Mouse (Mus musculus) intestine, embryonic 16.5 days (tissue): ENCODE data around the gene Pdcd4. TPM values are rescaled to one million over a fixed set of nuclear protein-coding genes. Genes with fewer than 3 reads are reported as not detected.

ENCODE experiments used
- ATAC-seq: fragments of 200-750 bp; cut with Nextera tagmentation; 2 replicates; pipeline ENCODE4 v1.8.0; 2017; ENCODE audit warnings: moderate TSS enrichment, moderate library complexity
- H3K27ac ChIP-seq: fragments of 300-500 bp; sonication (generic); 2 replicates; pipeline ENCODE4 v1.5.1; 2014; ENCODE audit warnings: mild to moderate bottlenecking, low read length
- H3K27me3 ChIP-seq: fragments of 300-500 bp; sonication (generic); replicated peaks from 2 replicates; pipeline ENCODE4 v1.6.1; 2014; ENCODE audit warnings: low read length, control low read depth, mixed read lengths; ENCODE audit not compliant: control insufficient read depth, insufficient read depth
- H3K36me3 ChIP-seq: fragments of 300-500 bp; sonication (generic); 2 replicates; pipeline ENCODE4 v1.6.1; 2014; ENCODE audit warnings: low read length, control low read depth; ENCODE audit not compliant: control insufficient read depth, insufficient read depth
- H3K4me1 ChIP-seq: fragments of 300-500 bp; sonication (generic); 2 replicates; pipeline ENCODE4 v1.6.1; 2014; ENCODE audit warnings: low read length, control low read depth, mixed read lengths; ENCODE audit not compliant: control insufficient read depth, insufficient read depth
- H3K4me2 ChIP-seq: fragments of 300-500 bp; sonication (generic); 2 replicates; pipeline ENCODE4 v1.6.1; 2014; ENCODE audit warnings: low read depth, low read length, control low read depth
- H3K4me3 ChIP-seq: fragments of 300-500 bp; sonication (generic); 2 replicates; pipeline ENCODE4 v1.5.1; 2014; ENCODE audit warnings: mild to moderate bottlenecking, low read length
- H3K9ac ChIP-seq: fragments of 300-500 bp; sonication (generic); 2 replicates; pipeline ENCODE4 v1.6.1; 2014; ENCODE audit warnings: low read depth, low read length
- H3K9me3 ChIP-seq: fragments of 300-500 bp; sonication (generic); 2 replicates; pipeline ENCODE4 v1.6.1; 2016; ENCODE audit warnings: low read length, control low read depth; ENCODE audit not compliant: control insufficient read depth
- WGBS: fragments of 180-500 bp; shearing (Covaris S2); extraction: QIAGEN DNeasy Blood & Tissue Kit; methylation state at CpG from one replicate; pipeline ENCODE4 v1.1.7; 2014; 5-methylcytosine and 5-hydroxymethylcytosine counted together
- polyA plus RNA-seq: library from polyadenylated mRNA; unstranded; fragments of >200 nt; fragmentation: Nextera tagmentation; extraction: Ambion mirVana; gene quantifications from 2 replicates; pipeline ENCODE4 v1.2.1, GENCODE M21; 2015

The Pdcd4 gene
- polyA plus RNA-seq, 1 experiment from 2014 or later = 65.7 TPM

DNA sequence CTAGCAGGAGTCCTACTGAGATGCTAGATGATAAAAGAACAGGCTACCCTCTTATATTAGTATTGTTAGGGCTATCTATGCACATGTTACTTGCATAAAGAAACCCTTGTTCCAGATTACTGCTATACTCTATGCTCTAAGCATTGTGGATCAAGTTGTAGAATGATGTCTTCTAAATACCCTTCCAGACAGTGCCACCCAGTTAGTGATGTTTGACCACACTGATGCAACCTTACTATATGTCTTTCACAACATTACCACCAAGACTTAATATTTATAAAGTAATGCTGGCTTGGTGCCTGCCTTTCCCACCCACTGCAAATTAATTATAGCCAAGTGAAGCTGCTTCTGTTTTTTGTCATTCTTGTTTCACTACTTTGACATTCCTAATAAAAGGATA lies 41.0 kb downstream of the Pdcd4 start:
- Histone ChIP-seq H3K27ac (no peak overlapping the region), H3K9ac (no peak overlapping the region), H3K4me2 (no peak overlapping the region), H3K36me3 (0 out of 2 replicates have a peak, but pooled peaks cover 2% of the 10 kb centered on the region), H3K9me3 (no peaks in the 10 kb centered on the region), H3K4me3 (no peak overlapping the region), H3K27me3 (no peaks in the 10 kb centered on the region), H3K4me1 (no peaks in the 10 kb centered on the region)
- no peak for ATAC-seq

DNA sequence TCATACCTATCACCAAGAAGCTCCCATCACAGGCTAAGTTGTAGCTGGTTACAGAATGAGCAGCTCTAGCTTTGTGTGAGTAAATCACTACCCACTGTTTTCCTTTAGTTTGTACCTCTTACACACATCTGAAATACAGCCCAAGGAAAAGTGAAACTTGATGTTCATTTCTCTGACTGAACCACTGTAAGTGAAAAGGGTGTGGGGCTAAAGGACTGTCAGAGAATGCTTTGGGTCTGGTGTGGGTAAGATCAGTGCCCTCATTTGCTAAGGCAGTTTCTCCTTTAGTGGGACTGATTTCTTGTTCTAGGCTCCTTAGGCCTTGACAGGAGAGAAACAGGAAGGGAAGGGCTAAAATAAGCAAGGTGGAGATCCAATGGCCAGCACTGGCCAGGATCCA lies 42.0 kb downstream of the Pdcd4 start:
- ATAC-seq = no peak
- Histone ChIP-seq H3K27ac (no peak overlapping the region), H3K9me3 (no peaks in the 10 kb centered on the region), H3K4me3 (no peak overlapping the region), H3K27me3 (no peaks in the 10 kb centered on the region), H3K4me1 (no peaks in the 10 kb centered on the region), H3K4me2 (no peak overlapping the region), H3K9ac (no peak overlapping the region), H3K36me3 (0 out of 2 replicates have a peak, but pooled peaks cover 2% of the 10 kb centered on the region)

DNA sequence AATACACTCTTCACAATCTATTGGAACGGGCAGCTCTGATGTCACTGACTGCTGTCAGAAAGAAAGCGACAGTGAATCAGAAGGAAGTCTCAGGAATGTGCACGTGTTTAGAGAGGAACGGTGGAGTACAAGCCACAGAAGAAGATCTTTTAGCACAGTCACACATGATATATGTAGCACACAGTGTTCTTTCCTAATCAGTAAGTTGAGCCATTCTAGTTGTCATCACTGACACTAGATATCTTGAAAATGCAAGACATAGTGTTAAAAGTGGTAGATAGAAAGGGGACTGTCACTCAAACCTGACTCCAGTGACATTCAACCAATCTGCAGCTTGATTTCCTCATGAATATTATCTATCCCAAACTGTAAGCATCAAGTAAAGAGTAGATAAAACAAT lies 47.4 kb downstream of the Pdcd4 start:
- Histone ChIP-seq H3K27me3 (no peaks in the 10 kb centered on the region), H3K36me3 (no peaks in the 10 kb centered on the region), H3K9me3 (no peaks in the 10 kb centered on the region), H3K4me1 (peaks cover 4% of the 10 kb centered on the region; the same call in 1 of the 2 replicates), H3K27ac (no peak overlapping the region), H3K4me3 (no peak overlapping the region), H3K4me2 (no peak overlapping the region), H3K9ac (no peak overlapping the region)
- no peak for ATAC-seq
- 83% methylated on average over 4 of the region's 4 CpGs for WGBS

DNA sequence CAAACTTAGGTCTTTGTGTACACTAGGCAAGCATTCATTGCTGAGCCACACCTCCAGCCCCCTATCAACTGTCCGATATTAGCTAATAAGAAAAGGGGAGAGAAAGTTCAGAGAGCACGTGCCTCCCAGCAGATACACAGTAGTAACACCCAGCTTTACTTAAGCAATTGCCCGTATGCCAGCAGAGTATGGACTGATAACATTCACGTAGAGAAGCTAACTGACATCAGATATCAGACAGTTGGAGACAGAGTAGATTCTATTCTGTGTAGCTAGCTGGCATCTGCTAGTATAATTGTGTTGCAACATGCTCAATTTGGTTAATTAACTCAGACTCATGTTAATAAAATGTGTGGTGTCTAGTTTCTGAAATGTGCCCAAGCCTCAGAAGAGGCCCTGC lies 49.1 kb downstream of the Pdcd4 start:
- Histone ChIP-seq H3K9me3 (no peaks in the 10 kb centered on the region), H3K27ac (no peak overlapping the region), H3K4me3 (no peak overlapping the region), H3K4me1 (peaks cover 7% of the 10 kb centered on the region; the same call in 1 of the 2 replicates), H3K27me3 (no peaks in the 10 kb centered on the region), H3K36me3 (no peaks in the 10 kb centered on the region), H3K9ac (no peak overlapping the region), H3K4me2 (no peak overlapping the region)
- no peak for ATAC-seq
- WGBS = 61% methylated on average over 4 of the region's 4 CpGs

DNA sequence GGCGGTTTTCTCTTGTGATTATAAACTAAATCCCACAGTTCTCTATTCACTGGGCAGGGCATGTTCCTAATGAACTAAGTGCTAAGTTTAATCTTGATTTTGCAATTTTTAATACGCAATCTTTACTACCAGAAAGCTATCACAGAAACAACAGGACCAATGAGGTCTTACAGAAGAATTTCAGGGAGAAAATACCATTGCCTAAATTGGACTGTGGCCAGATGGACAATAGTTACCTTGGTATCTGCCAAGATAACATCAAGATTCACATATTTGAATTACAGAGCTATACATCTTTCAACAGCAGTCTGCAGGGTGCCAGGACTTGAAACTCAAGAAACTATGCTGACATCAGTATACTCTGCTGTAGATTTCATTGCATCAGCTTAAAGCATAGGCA lies 50.3 kb downstream of the Pdcd4 start:
- no peaks in the 10 kb centered on the region for H3K36me3 ChIP-seq
- no peaks in the 10 kb centered on the region for H3K9me3 ChIP-seq
- H3K27ac ChIP-seq = no peak overlapping the region
- ATAC-seq = no peak
- H3K4me2 ChIP-seq = no peak overlapping the region
- no peak overlapping the region for H3K9ac ChIP-seq
- no peak overlapping the region for H3K4me3 ChIP-seq
- H3K4me1 ChIP-seq = peaks cover 7% of the 10 kb centered on the region; the same call in 1 of the 2 replicates
- H3K27me3 ChIP-seq = no peaks in the 10 kb centered on the region
- 88% methylated on average over 2 of the region's 2 CpGs for WGBS

DNA sequence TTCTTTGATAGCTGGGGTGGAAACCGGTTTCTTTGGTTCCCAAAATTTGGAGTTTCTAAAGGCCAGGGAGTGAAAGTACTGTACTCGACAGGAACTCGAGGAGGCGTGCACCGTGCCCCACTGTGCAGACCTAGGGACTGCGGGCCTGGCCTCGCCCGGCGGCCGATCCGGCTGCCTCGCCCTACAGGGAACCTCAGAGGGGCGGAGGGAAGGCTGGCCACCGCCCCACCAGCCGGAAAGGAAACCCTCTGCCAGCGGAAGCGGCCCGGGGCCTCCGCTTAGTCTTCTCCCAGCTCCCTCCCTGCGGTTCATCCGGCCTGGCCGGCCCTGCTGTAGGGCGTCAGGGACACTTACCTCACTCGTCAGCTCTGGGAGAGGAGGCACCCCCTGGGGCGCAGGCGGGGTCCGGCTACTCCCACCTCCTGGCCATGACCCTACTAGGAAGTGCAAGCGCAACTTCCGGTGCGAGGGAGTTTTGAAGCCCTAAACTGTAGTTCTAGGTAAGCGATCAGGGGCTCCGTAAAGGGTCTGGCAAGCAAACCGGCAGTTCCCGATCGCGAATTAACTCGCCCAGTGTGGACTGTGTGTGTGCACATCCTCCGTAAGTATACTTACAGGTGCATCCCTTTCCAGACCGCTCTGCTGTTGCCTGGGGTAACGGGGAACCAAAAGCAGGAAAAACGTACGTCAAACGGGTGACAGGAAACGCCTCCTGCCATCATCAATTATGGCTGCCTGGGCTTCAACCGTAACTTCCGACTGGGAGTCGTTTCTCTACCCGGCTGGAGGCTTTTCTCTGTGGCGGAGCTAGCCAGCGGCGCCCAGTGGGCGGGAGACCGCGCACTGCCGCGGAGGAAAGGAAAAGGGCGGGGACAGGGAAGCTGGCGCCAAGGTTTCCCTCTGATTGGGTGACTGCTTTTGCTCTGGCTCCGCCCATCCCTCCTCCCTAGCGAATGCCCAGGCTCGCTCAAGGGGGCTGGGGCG lies 52.1 kb downstream of the Pdcd4 start, which contains the start of the genes Shoc2 and Bbip1:
TSS of gene Shoc2 (plus strand) at position 505 of the 984 bp plus-strand sequence.
TSS of gene Bbip1 (minus strand) at position 826 of the 984 bp plus-strand sequence.
- Histone ChIP-seq H3K27me3 (no peaks in the 10 kb centered on the region), H3K27ac (peak within 1 kb of the TSS; percentile 100), H3K4me1 (peaks cover 7% of the 10 kb centered on the region; the same call in 1 of the 2 replicates), H3K4me2 (peak within 1 kb of the TSS; percentile 75), H3K9ac (peak within 1 kb of the TSS; percentile 94), H3K9me3 (no peaks in the 10 kb centered on the region), H3K4me3 (peak within 1 kb of the TSS; percentile 86), H3K36me3 (no peaks in the 10 kb centered on the region)
- under 1% methylated on average over 62 of the region's 62 CpGs for whole genome bisulfite sequencing
- peak; percentile 94 for ATAC-seq

DNA sequence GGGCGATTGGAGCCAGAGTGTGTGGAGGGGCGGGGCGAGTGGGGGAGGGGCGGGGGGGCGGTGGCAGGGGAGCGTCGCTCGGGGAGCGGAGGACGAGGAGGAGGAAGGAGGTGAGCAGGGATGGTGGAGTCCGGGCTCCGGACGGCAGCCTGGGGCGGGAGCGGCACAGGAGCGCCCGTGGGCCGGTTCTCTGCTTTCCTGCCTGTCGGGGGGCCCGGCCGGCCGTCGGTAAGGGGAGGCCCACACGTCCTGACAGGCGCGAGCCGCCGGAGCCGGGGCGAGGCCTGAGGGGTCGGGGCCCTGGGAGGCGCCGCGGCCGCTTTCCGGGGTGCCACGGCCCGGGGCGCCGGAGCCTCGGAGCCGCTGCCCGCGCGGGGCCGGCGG lies 52.7 kb downstream of the Pdcd4 start:
- ATAC-seq = no peak; the same call in 1 of the 2 replicates
- Histone ChIP-seq H3K4me1 (peaks cover 7% of the 10 kb centered on the region; the same call in 1 of the 2 replicates), H3K27me3 (no peaks in the 10 kb centered on the region), H3K36me3 (no peaks in the 10 kb centered on the region), H3K9me3 (no peaks in the 10 kb centered on the region), H3K4me3 (peak overlapping the region; percentile 86), H3K4me2 (peak overlapping the region; percentile 75; the same call in 1 of the 2 replicates), H3K27ac (peak overlapping the region; percentile 96), H3K9ac (peak overlapping the region; percentile 94)
- WGBS = under 1% methylated on average over 37 of the region's 47 CpGs

DNA sequence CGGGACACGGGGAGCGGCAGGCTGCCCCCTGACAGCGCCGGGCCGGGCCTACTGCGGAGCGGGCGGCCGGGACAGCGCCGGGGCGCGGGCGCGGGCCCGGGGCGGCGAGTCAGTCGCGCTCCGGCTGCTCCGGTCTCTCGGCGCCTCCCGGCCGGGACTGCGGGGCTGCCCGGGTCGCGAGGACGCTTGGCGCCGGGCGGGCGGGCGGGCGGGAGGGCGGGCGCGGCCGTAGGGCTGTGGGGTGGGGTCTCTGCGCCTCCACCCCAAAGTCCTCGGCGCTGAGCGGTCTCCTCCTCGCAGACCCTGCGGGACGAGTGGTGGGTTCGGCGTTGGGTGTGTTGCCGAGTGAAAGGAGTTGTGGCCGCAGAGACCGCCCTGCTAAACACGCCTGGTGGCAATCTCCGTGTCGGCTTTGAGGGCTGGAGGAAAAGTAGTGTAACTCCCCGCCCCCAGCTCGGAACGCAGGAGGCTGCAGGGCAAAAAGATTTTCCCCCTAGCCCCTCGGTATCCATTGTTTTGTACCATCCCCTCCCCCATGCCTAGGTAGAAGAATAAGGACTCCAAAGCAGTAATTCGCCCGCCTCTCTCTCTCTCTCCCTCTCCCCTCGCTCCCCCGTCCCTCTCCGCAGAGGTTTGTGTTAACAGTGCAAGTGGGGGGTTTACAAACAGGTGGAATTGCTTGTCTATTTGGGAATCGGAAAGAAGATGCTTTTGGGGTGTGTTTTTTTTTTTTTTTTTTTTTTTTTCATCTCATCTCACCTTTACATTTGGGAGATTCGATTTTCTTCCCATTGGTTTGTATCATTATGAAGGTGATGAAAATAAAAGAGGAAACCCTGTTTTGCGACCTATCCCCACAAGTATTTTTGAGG lies 53.4 kb downstream of the Pdcd4 start:
- peak; percentile 19 for ATAC-seq
- Histone ChIP-seq H3K9me3 (no peaks in the 10 kb centered on the region), H3K4me3 (peak overlapping the region; percentile 86), H3K36me3 (no peaks in the 10 kb centered on the region), H3K27ac (peak overlapping the region; percentile 96), H3K4me1 (peaks cover 7% of the 10 kb centered on the region; the same call in 1 of the 2 replicates), H3K27me3 (no peaks in the 10 kb centered on the region), H3K9ac (peak overlapping the region; percentile 94), H3K4me2 (peak overlapping the region; percentile 75)
- WGBS = under 1% methylated on average over 46 of the region's 69 CpGs

DNA sequence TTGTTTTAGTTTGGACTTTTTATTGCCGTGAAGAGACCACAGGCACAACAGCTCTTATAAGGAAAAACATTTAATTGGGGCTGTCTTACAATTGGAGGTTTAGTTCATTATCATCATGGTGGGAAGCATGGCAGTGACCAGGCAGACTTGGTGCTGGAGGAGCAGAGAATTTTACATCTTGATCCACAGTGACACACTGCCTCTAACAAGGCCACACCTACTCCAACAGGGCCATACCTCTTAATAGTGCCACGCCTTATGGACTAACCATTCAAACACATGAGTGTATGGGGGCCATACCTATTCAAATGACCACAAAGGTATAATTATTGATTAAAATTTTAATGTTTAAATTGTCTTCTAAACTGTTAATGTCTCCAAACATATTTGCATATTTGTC lies 65.5 kb downstream of the Pdcd4 start:
- H3K4me1 ChIP-seq = peaks cover 3% of the 10 kb centered on the region; the same call in 1 of the 2 replicates
- no peaks in the 10 kb centered on the region for H3K36me3 ChIP-seq
- no peaks in the 10 kb centered on the region for H3K9me3 ChIP-seq
- no peak overlapping the region for H3K4me2 ChIP-seq
- H3K27ac ChIP-seq = no peak overlapping the region
- H3K9ac ChIP-seq = no peak overlapping the region
- no peaks in the 10 kb centered on the region for H3K27me3 ChIP-seq
- no peak for ATAC-seq
- WGBS = 85% methylated on average over 2 of the region's 2 CpGs
- H3K4me3 ChIP-seq = no peak overlapping the region
